Mouse (Mus musculus): ENCODE data around the gene Tbc1d14. TPM values are rescaled to one million over a fixed set of nuclear protein-coding genes. Genes with fewer than 3 reads are reported as not detected.
A peak's percentile ranks its signal among the peaks of the same experiment; 100 is the strongest.

Gene Tbc1d14
- 10 to 100 TPM; 74.3 to 92.7 (median 82.9) TPM for total RNA-seq (2022)

DNA sequence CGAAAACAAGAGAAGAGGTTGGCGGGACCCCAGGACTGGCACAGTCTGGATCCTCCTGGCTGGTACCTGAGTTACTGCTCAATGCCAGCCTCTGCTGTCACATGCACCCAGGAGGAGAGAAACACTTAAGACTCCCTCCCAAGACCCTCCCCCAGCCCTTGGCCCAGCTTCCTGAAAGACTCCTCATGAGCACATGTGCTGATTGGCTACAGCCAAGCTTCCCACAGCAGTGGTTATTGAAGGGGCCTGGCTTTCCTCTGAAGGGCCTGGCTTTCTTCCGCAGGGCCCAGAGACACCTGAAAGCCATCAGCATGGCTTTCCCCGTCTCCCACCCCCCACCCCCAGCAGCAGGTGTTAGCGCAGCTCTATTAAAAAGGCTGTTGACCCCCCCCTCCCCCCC lies at the start of gene Tbc1d14:
Tbc1d14 (minus strand) TSS at position 101 of the 400 bp plus-strand sequence.
- no peak for DNase-seq (ENCODE audit: low spot score in 2 of 2)

DNA sequence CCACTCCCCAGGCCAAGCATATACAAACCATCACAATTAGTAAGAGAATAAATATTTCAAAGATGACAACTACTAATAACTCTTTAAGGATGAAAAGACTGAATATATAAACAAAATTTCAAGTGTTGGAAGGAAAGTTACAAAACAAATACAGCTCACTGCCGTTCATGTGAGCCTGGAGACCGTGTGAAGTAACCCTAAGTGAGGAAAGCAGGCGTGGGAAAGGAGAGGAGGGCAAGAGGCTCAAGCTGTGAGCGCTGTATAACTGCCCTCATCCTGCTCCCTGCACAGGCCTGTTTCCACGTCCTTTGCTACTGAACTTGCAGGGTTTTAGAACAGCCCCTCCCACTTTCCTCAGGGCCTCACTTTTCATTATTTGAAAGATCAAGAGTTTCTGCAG lies 32.5 kb upstream of the Tbc1d14 start:
- DNase-seq (ENCODE audit: low spot score in 2 of 2), result no peak

DNA sequence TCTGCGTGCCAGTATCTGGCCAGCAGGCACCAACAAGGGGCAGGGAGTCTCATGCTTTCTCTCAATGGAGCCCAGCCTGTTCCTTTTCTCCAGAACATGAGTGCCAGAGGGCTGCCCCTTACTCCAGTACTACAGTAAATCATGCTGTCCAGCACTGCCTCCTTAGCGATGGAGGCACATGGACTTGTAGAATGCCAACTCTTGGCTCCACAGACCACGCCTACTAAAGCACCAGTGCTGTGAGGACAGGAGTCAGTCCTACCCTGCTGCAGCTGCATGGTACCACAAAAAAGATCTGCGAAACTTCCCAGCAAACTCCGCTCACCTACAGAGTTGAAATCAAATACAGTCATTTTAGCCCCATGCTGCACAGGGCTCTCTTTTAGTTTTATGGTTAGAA lies 30.6 kb upstream of the Tbc1d14 start:
- no peak for DNase-seq (ENCODE audit: low spot score in 2 of 2)

DNA sequence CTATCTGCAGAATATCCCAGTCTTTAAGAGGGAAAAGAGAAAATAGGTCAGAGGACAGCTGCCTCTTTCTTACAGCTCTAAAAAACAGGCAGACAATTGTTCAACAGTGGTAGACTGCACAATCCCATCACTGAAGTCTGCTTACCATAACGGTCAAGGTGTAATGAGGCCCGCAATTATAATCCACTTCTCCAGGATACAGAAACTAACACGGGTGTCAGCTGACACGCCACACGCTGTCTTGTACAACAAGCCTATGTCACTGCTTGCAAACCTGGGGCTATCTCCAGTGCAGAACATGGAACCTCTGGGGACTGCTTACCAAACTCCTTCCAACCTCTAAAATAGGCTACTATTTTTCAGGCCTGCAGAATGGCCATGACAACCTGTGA lies 28.0 kb upstream of the Tbc1d14 start:
- DNase-seq (ENCODE audit: low spot score in 2 of 2), result no peak

DNA sequence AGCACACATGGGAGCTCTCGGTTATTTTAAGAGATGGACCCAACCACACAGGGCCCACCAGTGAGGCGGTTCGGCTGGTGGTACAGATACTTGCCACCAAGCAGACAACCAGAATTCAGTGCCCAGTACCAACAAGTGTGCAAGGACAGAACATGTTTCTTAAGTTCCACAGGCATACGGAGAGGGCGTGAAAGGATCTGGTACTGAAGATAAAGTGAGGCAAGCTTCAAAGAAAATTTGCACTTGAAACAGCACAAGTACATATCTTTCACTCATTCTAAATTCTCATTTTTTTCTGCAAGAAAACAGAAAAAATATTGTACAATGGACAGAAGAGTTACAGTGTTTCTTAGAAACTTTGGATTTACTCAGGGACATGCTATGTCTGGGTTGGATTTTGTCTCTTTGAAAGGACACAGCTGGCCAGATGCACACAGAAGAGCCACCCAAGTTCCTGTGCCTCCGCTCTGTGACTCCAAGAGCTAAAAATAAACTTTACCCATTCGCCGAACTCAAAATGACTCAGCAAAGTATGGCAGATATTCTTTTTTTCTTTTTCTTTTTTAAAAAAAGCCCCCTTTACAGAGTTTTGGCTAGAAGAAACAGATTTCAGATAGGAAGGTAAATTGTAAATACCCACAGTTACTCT lies 27.5 kb upstream of the Tbc1d14 start:
- no peak for DNase-seq (ENCODE audit: low spot score in 2 of 2)

DNA sequence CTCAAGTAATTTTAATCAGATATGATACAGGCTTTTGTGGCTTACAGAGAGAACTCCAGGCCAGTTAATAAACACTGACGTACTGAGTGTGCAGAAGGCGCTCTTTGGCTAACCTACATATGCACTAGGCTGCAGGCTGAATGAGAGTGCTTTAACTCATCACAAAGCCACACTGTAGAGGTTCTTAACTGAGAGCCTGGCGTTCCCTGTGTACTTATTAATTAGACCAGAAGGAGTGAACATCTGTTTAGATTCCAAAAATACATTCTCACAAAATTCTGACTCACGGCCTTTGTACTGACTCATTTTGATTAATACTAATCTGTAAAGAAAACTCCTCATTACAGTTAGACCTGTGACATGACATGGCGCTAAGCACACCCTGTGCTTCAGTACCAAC lies 25.8 kb upstream of the Tbc1d14 start:
- DNase-seq (ENCODE audit: low spot score in 2 of 2), result no peak

DNA sequence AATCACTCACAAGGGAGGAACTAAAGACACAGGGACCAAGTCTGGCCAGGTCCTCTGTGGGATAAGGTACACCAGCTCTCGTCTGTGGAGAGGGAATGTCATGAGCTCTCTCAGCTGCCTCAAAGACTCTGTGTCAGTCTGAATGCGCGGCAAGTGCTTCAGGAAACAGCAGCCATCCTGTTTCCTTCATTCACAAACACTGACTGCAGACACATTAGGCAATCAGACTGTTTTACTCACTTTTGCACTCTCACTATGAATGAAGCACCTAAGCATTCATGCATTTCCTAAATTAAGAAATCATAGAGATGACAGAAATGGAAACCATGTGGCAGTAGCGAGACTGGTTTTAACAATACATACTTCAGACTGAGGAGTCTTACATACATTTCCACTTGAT lies 25.3 kb upstream of the Tbc1d14 start:
- DNase-seq (ENCODE audit: low spot score in 2 of 2), result no peak

DNA sequence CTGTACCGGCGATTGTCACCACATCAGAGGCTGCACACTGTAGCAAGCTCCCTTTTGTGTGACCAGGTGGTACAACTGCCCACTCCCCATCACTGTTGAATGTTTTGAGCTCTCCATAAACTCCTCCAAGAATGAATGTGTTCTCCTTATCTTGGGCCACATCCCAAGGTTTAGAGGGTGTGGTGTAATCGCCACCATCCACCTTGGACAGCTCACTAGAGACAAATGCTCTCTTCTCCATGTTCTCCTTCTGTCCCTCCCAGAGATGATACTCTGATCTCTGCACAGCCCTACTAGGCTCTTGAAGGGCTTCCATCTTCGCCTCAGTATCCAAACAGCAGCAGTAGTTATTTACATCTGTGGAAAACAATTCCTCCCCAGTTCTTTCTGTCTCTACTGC lies 21.0 kb upstream of the Tbc1d14 start:
- DNase-seq (ENCODE audit: low spot score in 2 of 2), result no peak

DNA sequence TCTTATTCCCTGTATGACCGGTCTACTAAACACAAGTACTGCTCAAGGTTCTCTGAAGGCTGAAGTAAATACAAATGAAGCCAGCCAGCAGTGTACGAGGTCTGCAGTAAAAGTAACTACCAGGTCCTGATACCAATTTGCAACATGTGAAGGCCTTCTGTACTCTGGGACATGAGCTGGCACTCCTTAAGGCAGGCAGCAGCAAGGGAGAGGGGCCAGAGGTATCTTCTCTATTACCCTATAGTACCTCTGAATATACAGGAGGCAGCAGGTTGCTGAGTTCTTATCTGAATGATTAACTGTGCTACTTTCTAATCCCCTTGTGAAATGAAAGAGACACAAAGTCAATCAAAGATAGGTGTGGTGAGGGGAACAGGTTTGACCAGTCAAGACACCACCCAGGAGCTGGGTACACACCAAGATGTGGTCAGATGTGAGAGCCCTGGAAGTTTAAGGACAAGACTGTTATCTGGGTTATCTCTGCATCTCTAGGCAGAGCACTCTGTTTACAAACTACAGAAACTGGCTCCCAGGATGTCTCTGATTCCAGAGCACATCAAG lies 15.9 kb upstream of the Tbc1d14 start:
- DNase-seq (ENCODE audit: low spot score in 2 of 2), result no peak

DNA sequence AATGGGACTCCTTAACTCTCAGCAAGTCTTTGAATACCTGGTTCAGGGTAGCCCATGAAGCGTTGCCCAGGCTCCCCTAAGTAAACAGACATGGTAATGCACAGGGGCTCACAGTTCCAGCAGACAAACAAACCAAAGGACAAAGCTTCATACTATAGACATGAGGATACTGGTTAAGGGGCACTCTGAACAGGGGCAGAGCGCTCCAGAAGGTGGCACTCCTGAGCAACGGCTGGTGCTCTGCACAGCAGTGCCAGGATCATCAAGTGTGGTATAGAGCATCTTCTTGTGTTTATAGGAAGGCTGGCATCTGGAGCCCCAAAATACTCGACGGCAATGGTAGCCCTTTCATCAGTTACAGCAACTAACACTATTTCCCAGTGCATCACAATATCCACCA lies 10.0 kb upstream of the Tbc1d14 start:
- peak in 1 of 2 experiments; percentile 50 for DNase-seq (ENCODE audit: low spot score in 2 of 2)

DNA sequence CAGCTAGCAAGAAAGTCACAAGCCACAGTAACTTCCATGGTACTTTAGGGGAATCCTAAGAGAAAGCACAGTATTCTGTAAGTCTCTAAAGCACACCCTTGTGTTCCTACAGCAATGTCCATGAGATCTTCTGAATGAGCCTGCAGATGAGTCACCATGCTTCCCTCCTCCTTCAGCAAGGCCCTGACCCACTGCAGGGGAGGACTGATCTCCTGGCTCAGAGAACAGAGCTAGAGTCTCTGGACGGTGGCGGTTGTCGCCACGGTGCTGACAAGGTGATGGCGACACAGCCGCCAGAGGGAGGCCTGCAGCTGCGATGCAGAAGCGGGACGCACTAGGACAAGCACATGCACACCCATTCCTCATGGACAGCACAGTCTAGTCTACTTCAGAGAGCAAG lies 9.0 kb upstream of the Tbc1d14 start:
- DNase-seq (ENCODE audit: low spot score in 2 of 2), result no peak

DNA sequence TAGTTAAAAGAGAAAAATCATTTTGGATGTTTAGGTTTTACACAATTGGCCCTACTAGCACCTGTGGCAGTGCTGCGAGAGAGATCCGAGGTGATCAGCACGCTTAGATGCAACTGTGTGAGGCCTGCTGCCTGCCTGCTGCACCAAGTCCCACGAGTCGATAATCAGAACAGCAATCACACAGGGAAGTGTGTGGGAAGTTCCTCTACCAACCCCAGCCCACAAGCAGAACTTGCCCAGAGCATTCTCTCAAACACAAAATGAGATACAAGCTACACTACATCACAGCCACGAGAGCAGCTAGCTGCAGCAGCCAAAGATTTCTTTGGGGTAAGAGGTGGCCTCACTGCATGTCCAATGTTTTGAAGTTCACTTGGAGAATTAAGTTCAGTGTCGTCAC lies 8.4 kb upstream of the Tbc1d14 start:
- peak in 1 of 2 experiments; percentile 41 for DNase-seq (ENCODE audit: low spot score in 2 of 2)

DNA sequence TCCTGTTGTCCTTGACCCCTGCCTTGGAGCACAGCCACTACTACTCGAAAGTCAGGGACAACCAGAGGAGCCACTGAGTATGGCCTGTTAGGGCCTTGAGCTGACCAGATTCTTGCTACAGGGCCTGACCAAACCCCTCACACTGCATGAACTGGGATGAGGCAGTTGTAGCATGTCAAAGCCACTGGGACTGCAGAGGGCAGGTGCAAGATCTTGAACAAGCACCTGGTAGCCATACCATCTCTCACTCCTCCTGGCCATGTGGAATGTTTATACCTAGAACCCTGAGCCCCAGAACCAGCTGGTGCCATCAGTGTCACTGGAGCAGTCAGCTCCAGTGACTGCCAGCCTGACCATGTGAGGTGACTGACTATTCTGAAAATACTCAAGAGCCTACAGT lies 5.8 kb upstream of the Tbc1d14 start:
- DNase-seq (ENCODE audit: low spot score in 2 of 2), result no peak

DNA sequence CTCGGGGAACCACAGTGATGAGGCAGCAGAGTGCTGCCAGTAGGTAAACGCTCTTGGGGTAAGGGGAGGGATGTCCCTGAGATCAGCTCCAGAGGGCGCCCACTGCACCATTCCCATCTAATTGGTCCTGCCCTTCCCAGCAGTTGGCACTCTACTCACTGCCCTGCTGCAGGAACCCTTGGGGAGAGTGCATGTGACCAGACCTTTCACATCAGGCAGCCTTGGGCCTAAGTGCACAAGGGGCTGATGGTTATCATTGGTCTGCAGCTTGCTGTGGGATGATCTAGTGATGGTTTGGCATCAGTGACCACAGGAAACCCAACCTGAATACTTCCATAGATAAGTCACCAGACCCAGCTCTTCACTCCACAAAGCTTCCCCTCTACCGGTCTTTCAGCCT lies 4.6 kb upstream of the Tbc1d14 start:
- no peak for DNase-seq (ENCODE audit: low spot score in 2 of 2)

DNA sequence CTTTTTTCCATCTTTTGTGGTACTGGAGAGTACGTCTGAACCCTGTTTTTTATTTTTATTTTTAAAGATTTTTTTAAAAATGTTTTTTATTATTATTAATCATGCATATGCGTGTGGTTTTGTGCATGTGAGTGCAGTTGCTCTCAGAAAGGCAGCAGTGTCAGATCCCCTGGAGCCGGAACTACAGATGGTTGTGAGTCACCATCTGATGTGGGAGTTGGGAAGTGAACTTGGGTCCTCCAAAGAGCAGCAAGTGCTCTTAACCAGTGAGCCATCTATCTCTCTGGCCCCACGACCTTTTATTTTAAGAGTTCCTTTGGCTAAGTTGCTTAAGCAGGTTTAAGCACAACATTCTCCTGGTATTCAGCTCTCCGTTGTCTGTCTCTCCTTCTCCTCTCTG lies 3.1 kb upstream of the Tbc1d14 start:
- no peak for DNase-seq (ENCODE audit: low spot score in 2 of 2)

DNA sequence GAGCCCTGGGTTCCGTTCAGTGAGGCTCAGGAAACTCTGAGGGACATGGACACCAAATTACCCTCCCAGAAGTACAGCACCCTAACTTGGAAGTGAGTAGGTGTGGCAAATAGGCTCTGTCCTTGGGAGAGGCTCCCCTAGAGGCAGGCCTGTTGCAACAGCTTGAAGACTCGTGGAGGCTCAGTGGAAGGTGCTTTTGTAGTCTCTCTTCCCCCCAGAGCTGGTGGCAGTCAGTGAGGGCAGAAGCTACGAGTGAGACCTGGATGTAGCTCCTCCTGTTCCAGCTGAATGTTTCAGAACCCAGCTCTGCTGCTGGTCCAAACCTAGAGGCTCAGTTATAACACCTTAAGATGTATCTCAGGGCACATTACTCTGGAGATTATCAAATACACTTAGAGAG lies 2.0 kb upstream of the Tbc1d14 start:
- no peak for DNase-seq (ENCODE audit: low spot score in 2 of 2)

DNA sequence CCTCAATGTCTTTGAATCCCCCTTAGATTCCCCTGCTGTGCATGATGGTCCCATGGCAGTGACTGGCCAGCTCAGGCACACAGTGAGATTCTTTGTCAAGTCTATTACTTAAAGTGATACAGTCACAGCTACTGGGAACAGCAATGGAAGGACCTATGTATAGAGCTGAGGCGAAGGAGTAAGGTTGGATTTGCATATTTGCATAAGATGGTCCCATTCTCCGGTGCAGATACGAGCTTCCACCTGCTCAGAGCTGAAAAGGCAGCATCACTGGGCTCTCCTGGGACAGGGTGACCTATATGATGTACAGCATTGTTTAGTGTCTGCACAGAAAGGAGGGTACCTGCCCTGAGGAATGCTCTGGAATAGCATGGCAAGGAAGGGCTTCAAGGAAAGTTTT lies 1.3 kb upstream of the Tbc1d14 start:
- no peak for DNase-seq (ENCODE audit: low spot score in 2 of 2)

DNA sequence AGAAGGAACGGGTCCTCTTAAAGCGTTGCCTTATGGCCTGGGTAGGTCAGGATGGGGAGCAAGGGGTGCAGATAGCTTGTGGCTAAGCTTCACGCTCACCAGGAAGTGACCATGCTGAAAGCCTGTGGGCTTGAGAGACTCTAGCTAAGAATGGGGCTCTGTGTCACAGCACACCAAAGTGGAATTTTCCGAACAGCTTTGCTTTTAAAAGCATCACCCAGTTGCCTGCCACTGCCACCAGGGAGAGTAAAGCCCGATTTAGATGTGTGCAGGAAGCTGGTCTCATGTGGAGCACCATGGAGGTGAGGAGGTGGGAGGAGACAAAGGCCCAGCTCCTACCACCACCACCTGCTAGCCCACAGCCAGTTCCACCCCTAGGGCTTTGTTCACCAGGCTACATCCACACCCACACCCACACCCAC lies 2.6 kb downstream of the Tbc1d14 start:
- DNase-seq (ENCODE audit: low spot score in 2 of 2), result peak in 1 of 2 experiments; percentile 37

DNA sequence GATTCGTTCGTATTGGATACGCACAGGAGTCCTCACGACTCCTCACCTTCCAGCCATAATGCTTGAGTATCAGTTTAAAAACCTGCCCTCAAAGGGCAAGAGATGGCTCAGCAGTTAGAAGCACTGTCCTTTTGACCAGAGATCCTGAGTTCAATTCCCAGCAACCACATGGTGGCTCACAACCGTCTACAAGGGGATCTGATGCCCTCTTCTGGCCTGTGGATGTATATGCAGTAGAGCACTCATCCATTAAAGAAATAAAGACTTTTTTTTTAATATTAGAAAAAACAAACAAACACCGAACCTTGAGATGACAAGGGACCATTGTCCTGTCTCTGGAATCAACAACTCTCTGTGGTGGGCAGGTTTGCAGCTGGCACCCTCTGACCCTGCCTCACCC lies 8.8 kb downstream of the Tbc1d14 start:
- no peak for DNase-seq (ENCODE audit: low spot score in 2 of 2)

DNA sequence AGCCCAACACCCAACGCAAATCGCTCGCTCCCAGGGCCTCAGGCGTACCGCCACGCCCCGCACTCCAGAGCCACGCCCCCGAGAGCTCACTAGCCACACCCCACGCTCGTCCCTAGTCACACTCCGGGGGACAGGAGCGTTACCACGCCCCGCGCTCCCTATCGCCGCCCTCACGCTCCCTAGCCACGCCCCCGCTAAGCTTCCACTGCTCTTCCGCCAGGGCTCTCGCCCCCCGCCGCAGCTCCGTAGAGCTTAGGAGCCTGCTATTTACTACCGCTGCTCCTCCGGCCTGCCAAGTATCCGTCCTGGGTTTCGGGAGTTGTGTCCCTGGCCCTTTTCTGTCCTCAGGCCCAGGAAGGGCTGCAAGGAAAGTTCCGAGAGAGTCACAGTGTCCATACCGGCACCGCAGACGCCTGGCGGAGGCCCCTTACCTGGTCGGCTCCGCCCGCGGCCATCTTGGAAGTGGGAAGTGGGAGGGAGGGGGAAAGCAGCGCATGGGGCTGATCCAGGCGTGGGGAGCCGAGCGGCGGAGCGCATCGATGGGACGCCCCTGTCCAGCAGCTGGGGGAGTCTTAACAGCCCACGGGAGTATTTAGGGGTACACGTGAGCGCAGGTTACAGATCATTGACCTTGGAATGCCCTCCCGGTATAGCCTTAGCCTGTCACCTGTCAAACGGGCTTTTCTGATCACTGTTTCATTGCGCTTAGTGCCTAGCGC lies 11.0 kb downstream of the Tbc1d14 start:
- DNase-seq (ENCODE audit: low spot score in 2 of 2), result peak; percentile 98 to 99

DNA sequence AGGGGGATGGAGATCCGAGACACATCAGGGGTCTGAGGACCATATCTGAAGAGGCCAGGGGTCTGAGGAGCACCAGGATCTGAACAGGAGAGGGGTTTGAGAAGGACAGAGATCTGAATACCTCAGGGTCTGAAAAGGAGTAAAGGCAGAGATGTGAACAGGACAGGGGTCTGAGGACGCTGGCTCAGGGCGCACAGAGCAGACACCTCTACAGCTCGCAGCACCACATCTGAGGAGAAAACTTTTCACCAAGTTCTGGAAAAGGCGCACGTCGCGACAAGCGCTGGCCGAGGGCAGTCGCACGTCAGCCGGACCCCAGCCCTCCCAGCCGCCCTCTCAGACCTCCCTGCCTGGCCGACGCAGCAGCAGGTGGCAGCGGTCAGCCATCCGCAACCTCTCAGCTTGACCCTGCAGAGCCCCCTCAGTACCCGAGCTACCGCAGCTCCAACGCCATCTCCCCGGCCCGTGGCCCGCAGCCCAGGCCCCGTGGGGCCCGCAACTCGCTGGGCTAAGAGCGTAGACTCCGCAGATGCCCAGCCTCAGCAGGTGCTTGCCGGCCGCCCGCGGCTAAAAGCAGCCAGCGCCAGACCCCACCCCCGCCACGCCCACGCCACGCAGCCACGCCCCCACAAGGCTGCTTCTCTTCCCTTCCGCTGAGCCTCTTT lies 11.7 kb downstream of the Tbc1d14 start:
- DNase-seq (ENCODE audit: low spot score in 2 of 2), result no peak

DNA sequence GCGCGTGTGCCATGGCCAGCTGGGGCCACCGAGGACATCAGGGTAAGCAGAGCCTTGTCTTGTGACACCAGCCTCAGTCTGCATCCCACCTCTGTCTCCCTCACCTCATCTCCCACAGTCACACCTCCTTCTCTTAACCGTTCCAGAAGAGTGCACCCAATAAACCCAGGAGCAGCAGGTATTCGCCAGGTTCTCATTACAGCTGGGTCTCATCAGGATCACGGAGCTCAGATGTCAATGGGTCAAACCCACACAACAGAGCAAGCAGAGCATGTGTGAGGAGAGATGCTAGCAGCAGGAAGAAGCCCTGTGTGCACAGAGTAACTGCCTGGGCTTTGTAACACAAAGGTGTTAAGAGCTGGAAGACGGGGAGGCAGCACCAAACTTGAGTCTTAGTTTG lies 13.1 kb downstream of the Tbc1d14 start:
- DNase-seq (ENCODE audit: low spot score in 2 of 2), result no peak
